Mouse (Mus musculus): ENCODE measurements around the gene AI413582.

Gene AI413582

DNA sequence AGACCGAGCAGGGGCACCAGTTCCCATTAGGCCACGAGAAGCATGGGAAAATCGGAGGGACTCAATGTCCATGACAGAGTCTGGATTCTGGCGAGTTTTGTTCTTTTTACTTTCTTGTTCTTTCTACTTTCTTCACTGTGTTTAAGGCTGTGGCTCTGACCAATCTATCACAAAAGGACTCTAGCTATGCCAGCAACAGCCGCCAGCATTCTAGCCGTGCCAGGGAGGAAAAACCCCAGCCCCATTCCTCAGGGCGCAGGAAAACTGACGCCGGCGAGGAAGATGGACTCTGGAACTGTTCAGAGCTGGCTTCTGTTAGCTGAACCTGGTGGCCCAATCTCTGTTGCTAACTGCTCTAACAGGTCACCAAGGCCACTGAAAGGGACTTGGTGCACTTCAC is 12.9 kb upstream of the AI413582 start:
- DNase-seq (ENCODE audit: low spot score) = no peak

DNA sequence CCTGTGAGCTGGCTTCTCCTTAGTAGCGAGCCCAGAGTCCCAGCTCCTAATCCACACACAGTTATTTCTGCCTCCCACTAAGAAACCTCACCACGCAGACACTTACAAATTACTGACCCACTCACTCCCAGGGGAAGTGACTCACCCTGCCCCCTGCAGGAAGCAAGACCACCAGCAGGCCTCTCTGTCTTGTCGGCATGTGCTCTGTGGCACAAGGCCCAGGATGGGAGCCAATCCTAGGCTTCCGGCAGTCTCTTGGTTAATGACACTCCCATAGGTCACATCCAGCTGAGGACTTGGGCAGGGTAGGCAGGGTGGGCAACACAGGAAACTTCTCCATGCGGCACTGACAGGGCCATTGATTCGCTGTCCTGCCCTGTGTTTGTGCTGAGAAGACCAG is 11.9 kb upstream of the AI413582 start:
- no peak for DNase-seq (ENCODE audit: low spot score)

DNA sequence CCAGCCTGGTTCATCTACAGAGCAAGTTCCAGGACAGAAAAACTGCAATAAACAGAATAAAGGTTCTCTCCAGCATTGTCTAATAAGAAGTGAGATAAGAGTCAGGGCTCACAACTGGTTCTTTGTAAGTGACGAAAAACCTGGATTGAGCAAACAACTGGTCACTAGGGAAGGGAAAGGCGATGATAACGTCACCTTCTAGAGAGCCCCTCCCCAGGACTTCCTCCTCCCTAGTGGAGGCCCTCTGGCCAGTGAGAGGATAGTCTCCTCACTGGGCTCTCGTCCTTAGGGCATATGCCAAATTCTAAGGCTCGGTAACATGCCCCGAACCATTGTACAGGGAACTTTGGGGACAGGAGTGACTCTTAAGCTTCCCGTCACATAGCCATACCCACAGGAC is 10.5 kb upstream of the AI413582 start:
- DNase-seq (ENCODE audit: low spot score) = no peak

DNA sequence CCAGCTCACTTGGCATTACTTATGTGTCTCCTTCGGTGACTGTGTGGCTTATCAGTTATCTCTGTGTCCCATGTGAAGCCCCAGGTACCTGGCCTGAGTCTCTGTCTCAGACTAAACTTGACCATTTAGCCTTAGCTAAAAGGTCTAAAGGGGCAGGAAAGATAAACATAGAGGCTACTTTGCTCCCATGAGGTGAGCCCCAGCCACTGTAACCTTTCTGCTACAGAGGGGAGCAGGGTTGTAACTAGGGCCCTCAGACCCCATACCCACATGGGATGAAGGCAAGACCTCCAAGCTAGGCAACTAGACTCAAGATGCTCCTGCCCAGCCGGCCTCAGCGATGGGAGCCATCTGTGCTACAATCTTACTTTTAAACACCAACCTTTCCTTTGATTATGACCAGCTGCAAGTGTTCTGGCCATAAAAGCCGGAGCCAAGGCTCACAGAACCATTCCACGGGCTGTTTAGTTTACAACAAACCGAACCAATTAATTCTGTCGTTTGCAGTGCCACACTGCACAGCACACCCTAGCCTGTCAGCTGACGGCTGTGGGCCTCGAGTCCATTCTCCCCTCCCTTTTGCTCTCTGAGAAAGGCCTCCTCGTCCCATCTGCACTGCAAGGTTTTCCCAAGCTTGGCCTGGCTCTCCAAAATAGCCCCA is 9.7 kb upstream of the AI413582 start:
- no peak for DNase-seq (ENCODE audit: low spot score)

DNA sequence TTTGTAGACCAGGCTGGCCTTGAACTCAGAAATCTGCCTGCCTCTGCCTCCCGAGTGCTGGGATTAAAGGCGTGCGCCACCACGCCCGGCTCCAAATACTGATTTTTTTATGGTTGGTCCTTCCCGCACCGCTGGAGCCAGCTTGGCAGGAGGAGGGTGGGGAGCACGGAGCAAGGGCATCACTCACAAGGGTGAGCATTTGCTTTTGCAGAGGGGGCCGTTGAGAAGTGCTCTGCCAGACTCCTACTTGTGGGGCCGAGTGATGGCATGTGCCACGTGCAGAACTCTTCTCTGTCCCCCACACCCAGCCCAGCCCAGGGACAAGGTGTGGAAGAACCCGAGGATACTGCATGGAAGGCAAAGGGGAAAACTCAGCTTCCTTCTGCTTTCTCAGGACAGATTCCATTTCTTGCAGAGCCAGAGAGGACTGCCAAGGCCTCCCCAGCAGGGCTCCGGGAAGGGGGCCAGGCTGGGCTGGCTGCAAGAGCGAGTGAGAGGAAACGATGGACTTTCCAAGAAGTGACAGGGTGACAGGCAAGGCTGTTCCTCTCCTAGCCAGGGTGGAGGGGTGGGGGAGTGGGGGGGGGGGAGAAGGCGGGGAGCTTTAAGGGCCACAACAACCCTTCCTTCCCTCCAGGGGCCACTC is 9.0 kb upstream of the AI413582 start:
- no peak for DNase-seq (ENCODE audit: low spot score)

DNA sequence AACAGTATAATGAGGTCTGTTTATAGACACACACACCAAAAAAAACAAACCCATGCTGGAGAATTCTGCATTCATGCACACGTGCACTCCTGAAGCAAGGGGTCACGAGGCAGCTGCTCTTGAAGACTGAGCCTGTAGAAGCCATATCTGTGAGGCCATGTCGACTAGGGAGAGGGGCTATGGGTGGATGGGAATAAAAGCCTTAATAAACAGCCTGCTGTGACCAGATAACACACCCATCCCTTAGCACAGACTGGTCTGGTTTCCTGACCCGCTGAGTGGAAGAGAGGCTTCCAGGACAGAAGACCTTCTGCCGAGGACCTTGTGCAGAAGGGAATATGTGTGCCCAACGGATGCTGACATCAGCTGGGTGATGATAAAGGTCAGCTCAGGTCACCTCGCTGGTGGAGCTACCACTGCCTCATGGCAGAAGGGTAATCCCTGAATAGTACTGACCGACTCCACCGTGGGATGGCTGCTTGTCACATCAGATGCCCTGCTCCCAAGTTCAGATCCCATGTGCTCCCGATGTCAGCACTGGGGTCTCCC is 8.3 kb upstream of the AI413582 start:
- no peak for DNase-seq (ENCODE audit: low spot score)

DNA sequence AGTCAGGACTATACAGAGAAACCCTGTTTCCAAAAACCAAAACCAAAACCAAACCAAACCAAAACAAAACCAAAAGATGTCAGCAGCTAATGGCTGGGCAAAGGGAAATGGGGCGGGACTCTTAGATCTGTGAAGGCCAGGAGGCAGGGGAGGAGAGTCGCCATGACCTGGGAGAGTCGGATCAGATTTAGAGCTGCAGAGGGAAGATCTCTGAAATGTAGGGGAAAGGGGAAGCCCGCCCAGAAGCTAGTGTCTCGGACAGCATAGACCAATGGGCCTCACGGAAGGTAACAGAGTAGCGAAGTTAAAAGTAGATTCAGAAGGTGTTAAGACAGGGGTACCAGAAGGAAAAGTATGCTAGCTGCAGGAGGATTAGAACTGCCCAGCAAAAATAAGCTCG is 5.8 kb upstream of the AI413582 start:
- no peak for DNase-seq (ENCODE audit: low spot score)

DNA sequence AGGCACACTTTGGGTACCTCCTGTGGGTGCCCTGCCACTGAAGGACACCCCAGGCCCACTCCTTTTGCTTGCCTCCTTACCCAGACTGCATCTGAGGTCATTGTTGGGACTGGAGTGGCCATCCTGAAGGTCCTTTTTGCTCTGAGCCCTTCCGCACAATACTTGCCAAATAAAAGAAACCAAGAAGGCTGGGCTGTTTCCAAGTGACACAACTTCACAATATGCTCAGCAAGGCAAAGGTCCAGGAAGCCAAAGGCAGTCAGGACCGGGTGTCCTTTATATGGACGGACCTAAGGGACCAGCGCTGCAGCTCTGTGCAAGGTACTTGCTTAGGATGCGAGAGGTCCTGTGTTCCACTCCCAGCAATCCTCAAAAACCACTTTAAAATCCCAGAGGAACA is 2.7 kb upstream of the AI413582 start:
- no peak for DNase-seq (ENCODE audit: low spot score)

DNA sequence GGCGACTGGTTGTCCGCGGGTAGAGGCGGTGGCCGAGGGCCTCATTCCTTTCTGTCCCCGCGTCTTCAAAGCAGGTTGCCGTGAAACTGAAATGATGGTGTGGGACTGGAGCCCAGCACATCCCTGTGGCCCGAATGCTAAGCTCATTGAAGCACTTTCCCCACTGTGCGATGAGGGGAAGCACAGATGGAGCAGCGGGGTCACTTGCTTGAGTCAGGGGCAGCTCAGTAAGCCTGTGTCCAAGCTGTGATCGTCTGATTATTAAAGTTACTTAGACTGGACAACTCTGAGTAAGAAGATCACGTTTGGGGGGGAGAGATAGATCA is 349 bp upstream of the AI413582 start:
- DNase-seq (ENCODE audit: low spot score) = no peak

DNA sequence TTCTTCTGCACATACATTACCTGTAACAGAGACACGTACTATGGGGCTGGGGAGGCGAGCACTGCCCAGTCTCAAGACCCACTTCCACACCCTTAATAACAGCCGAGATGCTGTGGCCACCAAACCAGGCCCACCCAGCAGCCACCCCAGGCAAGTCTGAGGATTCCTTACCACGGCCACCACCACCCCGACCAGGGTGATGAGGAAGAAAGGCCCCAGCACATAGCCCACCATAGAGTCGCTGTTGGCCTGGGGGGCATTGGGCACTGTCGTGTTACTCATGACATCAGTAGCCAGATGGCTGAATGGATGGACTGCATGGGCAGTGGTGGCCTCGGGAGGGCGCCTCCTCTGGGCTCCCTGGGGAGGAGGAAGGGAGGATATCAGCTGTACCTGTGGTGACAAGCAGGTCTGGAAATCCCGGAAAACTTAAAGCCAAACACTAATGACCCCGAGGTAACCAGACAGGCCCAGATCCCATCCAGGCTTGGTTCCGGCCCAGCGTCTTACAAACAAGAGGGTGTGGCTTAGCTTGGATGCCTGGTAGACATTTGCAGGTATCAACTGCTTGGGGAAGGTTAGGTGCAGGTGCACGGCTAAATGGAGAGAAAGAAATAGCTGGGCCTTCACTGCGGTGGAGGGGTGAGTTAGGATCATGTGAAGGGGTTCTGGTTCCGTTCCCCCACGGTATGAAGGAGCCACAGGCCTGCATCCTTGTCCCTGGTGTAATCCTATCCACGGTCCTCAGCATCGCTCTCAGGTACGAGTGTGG is 979 bp downstream of the AI413582 start:
- DNase-seq (ENCODE audit: low spot score) = no peak

DNA sequence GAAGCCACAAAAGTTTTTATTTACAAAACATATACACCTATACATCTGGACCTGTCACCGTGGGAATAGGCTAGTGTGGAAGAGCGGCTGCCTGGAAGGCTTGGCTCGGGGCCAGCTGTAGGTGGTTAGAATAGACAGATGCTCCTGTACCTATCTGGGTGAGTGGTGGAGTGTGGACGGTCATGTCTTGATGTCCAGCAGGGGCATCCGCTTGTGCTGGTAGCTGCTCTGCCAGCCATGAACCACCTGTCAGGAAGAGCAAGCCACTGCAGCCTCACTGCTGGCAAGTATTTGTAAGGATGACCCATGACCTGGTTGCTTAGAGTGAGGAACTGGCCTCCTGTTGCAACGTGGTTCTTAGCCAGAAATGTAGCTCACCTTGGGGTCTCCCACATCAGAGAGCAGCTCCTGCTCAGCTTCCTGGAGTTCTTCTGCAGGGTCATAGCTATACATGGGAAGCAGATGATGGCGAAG is 1.7 kb downstream of the AI413582 start:
- DNase-seq (ENCODE audit: low spot score) = no peak

DNA sequence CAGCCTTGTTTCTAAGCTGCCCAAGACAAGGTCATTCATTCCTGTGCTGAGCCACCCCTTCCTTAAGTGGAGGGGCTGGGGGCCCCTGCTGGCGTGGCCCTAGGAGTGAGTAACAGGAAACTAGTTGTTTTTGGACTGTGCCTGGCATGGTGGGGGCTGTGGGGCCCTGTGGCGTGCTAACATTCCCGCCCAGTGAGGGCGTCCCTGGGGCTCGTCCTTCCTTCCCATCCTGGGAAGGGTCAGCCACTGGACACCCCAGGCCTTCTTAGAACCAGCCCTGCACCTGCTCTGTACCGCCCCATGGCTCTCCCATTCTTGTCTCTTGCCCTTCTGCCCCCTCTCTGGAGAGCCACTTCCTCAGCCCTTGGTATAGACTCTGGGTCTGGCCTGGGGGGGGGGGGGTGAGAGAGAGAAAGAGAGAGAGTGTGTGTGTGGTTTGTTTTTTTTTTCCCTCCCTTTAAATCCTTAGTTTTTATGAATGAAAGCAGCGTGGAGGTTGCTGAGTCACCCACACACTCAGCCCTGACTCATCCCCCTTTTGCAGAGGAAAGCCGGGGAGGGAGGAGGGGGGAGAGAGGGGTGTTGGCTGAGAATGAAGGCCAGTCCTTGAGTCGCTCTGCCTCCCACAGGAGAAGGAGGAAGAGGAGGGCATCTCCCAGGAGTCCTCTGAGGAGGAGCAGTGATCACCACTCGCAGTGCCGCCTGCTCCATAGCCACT is 3.6 kb downstream of the AI413582 start:
- DNase-seq (ENCODE audit: low spot score) = peak; percentile 46

DNA sequence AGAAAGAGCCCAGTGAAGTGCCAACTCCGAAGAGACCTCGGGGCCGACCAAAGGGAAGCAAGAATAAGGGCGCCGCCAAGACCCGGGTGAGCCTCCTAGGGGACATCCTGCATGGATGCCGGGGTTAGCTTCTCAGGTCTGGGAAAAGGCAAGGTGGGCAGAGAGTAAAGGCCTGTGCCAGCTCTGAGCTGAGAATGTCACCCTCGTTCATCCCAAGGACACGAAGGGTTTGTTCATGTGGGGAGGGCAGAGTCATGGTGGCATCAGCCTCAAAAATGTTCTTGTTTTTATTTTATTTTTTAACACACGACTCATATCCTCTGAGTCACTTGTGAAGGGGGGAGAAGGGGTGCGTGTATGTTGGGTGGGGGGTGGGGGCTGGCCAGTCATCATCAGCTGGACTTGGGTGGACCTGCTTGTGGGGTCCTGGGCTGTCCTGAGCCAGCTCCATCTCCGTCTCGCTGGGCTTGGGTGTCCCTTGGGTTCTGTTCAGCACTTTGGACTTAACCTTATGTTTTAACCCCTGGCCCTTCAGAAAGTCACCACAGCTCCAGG is 4.6 kb downstream of the AI413582 start:
- no peak for DNase-seq (ENCODE audit: low spot score)

DNA sequence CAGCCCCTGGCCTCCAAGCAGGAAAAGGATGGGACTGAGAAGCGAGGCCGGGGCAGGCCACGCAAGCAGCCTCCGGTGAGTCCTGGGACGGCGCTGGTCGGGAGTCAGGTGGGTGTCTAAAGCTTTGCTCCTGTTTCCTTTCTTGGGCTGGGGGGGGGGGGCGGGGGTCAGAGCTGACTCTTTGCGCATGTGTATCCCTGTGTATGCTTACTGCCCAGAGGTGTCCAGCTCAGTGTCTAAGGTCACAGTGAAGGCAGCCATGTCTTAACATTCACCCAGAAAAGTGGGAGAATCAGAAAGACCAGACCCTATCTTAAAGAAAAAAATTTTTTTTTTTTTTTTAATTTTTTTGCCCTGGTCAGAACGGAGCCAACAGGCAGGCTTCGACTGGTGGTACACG is 6.0 kb downstream of the AI413582 start:
- no peak for DNase-seq (ENCODE audit: low spot score)

DNA sequence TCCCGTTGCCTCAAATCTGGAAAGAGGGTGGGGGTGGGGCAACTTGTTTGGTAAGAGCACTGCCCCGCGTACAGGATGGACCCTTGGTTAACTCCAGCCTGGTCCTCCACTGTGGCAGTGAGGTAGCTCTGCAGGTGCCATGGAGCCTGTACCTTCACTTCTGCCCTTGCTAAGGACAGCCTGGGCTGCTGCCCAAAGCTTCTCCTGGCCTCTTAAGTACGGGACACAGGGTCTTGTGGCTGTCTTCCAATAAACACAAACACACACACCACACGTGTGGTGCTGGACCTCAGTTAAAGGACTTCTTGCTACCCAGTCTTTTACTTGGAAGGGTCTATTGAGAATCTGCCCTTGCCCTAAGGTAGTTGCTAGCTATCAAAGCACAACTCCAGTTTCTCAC is 6.7 kb downstream of the AI413582 start:
- DNase-seq (ENCODE audit: low spot score) = no peak

DNA sequence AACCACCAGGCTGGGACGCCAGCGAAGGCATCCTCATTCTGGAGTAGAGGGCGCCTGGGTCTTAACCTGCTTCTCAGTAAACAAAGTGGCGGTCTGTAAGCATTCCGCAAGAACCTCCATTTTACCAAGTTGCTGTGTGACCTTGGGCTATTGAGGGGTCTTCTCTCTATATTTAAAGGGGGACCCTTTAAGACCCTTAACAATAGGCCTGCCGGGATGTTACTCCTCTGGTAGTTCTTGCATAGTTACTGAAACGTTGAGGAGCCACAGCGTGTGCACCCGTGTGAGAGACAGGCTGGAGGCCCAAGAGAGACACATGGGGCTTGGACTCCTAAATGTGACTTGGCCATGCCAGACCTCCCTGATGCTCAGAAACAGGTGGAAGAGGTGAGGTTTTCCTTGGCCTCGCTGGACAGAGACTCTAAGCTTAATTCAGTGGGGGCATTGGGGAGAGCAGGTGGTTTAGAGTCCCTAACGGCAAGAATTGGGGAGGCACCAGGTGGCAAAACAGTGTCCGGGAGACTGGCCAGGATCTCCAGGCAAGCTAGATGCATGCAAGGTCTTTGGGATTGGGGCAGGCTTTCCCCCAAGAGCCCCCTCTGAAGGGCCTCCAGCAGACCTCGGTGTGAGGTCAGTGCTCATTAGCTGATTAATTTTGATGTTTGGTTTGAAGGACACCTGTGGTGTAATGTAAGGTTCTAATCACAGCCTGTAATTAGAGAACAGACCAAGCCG is 7.5 kb downstream of the AI413582 start:
- DNase-seq (ENCODE audit: low spot score) = no peak

DNA sequence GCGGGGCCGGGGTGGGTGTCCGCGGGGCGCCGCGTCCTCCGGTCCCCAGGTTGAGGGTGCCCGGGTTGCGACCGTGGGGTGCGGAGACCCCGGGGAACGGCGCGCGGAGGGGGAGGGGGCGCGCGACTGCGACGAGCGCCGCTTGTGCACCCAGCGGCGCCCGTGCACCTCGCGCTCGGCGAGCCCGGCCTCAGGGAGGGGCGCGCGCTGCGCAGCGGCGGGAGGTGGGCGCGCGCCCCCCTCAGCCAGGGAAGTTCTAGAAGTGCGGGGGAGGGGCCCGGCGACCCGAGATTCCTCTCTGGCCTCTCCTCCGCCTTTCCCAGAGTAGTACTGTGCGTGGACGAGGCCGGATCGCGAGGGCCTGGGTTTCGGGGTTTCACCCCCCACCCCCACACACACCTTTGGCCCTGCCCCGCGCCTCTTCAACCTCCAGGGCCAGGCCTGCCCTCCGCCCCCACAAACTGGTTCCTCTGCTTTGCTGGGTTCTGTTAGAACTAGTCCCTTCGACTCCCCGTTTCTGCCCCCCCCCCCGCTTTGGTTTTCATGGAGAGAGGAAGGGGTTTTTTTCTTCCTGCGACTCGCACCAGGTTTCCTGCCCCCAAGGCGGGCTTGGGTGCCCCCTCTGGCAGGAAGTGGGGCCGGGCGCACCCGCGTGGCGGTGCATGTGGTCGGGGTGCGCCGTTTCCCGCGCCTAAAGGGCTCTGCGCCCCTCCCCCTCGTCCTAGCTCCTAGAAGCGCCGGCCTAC is 8.2 kb downstream of the AI413582 start:
- DNase-seq (ENCODE audit: low spot score) = peak; percentile 62

DNA sequence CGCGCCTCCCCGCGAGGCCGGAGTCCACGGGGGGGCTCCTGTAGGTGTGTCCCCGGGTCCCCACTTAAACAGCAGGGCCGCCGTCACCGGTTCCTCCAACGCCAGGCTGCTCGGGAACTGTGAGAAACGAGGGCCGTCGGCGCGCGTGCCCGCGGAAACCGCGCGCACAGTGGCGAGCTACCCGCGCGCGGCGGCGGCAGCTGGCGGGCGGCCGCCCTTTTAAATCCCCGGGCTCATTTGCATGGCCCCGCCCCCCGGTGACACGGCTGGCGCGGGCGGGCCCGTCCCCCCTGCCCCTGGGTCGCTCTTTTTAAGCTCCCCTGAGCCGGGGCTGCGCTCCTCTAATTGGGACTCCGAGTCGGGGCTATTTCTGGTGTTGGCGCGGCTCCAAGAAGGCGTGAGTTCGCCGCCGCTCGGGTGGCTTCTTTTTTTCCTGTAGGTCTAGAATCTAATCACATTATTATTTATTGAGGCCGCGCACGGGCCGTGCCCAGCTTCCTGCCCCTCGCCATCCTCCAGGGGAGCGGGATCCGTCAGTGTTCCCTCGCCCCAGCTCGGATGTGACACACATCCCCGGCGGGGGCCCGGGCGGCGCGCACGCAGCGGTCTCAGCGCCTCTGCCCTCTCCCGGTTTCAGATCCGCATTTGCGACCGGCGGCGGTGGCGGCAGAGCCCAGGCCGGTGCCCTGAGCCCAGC is 9.1 kb downstream of the AI413582 start, which contains the start of gene Hmga1:
Hmga1 (plus strand) TSS at position 183 of the 697 bp plus-strand sequence.
- peak; percentile 85 for DNase-seq (ENCODE audit: low spot score)

DNA sequence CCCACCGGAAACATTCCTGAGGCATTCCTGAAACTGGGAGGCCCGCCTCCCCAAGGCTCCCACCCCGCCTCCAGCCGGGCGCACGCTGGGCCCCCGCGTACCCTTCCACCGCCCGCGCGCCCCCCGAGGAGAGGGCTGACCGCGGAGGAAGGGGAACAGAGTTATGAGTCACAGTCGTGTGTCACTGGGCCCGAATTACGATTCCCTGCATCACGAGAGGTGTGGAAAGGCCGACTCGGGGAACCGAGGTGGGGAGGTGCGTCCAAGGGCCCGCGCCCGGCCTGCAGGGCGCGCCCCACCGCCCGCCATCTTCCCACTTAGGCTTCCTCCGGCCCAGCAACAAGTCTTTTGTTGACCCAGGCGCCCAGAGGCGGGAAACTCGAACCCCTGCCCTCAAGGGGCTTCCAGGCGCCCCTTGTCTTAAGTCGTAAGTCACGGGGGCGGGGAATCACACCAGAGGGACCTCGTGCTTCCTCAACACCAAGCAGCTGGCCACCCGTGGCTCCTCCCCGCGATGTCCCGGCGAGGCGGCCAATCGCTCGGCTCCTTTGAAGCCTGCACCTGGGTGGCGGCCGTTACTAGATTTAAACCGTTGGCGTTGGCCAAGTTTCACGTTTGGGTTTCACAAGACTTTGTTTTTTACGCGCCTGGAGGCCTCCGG is 9.9 kb downstream of the AI413582 start:
- DNase-seq (ENCODE audit: low spot score) = peak; percentile 55

Data from urinary bladder, postnatal 25 days (tissue).